Mouse (Mus musculus): Measurements from ENCODE around the gene Tnr. TPM values are rescaled to one million over a fixed set of nuclear protein-coding genes. Genes with fewer than 3 reads are reported as not detected.

The Tnr gene
- polyA plus RNA-seq, 1 experiment from 2014 or later: not detected

DNA sequence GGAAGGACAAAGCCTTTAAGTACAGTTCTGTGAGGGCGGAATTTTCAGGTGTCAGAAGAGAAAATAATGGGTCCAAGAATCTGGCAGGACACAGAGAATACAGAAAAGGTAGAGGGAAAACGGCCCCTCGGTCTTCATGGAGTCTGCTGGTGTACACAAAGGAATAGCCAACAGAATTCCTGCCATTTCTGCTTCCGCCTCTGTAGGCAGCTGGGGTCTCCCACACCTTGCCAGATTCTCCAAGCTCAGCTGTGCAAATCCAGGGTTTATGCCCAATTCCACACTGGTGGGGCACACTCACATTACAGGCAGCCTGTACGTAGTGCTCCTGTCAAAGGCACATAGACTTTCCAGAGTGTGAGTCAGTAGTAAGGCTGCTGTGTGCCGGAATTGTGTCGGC is 43.6 kb downstream of the Tnr start:
- Histone ChIP-seq H3K9ac (no peak overlapping the region), H3K4me3 (no peak overlapping the region), H3K27ac (replicated peaks) (no peak overlapping the region), H3K4me1 (peaks cover 4% of the 10 kb centered on the region; the same call in 1 of the 2 replicates), H3K9me3 (no peaks in the 10 kb centered on the region), H3K4me2 (no peak overlapping the region), H3K27me3 (replicated peaks) (no peaks in the 10 kb centered on the region), H3K36me3 (no peaks in the 10 kb centered on the region)
- 76% methylated on average over 7 of the region's 7 CpGs for WGBS
- no peak for ATAC-seq (ENCODE audit: extremely low read depth, insufficient number of reproducible peaks, low FRiP score, low TSS enrichment)

GRCm38 (mm10) chr1:159570270-159570669 is 46.7 kb downstream of the Tnr start:
- Histone ChIP-seq H3K36me3 (no peaks in the 10 kb centered on the region), H3K9ac (no peak overlapping the region), H3K4me3 (no peak overlapping the region), H3K4me2 (no peak overlapping the region), H3K27ac (replicated peaks) (0 out of 2 replicates have a peak overlapping the region, but pooled peaks have one; percentile 17), H3K4me1 (peaks cover 4% of the 10 kb centered on the region; the same call in 1 of the 2 replicates), H3K27me3 (replicated peaks) (no peaks in the 10 kb centered on the region), H3K9me3 (no peaks in the 10 kb centered on the region)
- ATAC-seq (ENCODE audit: extremely low read depth, insufficient number of reproducible peaks, low FRiP score, low TSS enrichment): no peak
- 21% methylated on average over 8 of the region's 8 CpGs for WGBS

DNA sequence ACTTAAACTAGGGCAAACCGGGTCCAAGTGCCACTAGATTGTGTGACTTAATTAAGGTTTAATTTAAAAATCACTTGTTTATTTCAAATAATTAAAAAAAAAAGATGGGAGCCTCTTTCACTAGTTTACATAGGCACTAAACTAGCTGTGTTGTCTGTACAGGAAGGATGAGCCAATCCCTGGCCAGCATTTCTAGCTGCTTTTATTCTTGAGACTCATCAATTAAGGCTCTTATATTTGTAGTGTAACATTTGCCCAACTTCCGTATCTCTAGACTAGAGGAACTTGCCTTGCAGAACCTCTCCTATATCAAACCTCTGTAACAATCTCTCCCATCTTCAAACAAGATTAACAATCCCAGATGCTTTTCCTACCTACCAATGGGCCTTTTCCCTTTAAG is 47.3 kb downstream of the Tnr start:
- Histone ChIP-seq H3K36me3 (no peaks in the 10 kb centered on the region), H3K9me3 (no peaks in the 10 kb centered on the region), H3K27ac (replicated peaks) (no peak overlapping the region), H3K9ac (no peak overlapping the region), H3K4me3 (no peak overlapping the region), H3K4me1 (peaks cover 4% of the 10 kb centered on the region; the same call in 1 of the 2 replicates), H3K4me2 (no peak overlapping the region), H3K27me3 (replicated peaks) (no peaks in the 10 kb centered on the region)
- 54% methylated on average over 2 of the region's 2 CpGs for WGBS
- ATAC-seq (ENCODE audit: extremely low read depth, insufficient number of reproducible peaks, low FRiP score, low TSS enrichment): no peak

- H3K9me3 ChIP-seq: no peaks in the 10 kb centered on the region
- WGBS: 73% methylated on average over 3 of the region's 3 CpGs
Observed at GRCm38 (mm10) chr1:159571951-159572350, 48.4 kb downstream of the Tnr start.

DNA sequence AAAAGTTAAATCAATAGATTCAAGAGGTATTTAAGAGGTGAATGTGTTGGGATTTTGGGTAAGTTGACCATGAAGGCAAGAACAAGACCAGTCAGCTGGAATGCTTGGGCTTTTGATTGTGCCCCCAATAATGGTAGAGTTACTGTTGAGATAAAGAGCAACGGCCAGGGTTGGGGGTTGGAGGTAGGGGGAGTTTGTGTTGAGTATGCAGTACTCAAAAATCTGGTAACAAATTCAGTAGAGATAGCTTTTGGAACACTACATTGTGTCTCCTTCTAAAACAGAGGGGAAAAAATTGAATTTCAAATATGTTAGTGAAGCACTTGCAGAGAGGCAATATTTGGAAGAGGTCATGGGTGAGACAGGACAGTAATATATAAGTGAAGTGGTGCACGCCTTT is 49.5 kb downstream of the Tnr start:
- Histone ChIP-seq H3K9ac (no peak overlapping the region), H3K4me1 (peaks cover 4% of the 10 kb centered on the region; the same call in 1 of the 2 replicates), H3K4me3 (no peak overlapping the region), H3K9me3 (no peaks in the 10 kb centered on the region), H3K36me3 (no peaks in the 10 kb centered on the region), H3K4me2 (no peak overlapping the region), H3K27ac (replicated peaks) (no peak overlapping the region), H3K27me3 (replicated peaks) (peaks cover 3% of the 10 kb centered on the region; the same call in 1 of the 2 replicates)
- WGBS: 66% methylated on average over 2 of the region's 2 CpGs
- ATAC-seq (ENCODE audit: extremely low read depth, insufficient number of reproducible peaks, low FRiP score, low TSS enrichment): no peak

More at GRCm38 (mm10) chr1:159571951-159572350, 48.4 kb downstream of the Tnr start:
- Histone ChIP-seq H3K4me1 (peaks cover 4% of the 10 kb centered on the region; the same call in 1 of the 2 replicates), H3K36me3 (no peaks in the 10 kb centered on the region), H3K27me3 (replicated peaks) (no peaks in the 10 kb centered on the region), H3K4me3 (no peak overlapping the region), H3K27ac (replicated peaks) (no peak overlapping the region), H3K4me2 (no peak overlapping the region), H3K9ac (no peak overlapping the region)
- ATAC-seq (ENCODE audit: extremely low read depth, insufficient number of reproducible peaks, low FRiP score, low TSS enrichment): no peak

DNA sequence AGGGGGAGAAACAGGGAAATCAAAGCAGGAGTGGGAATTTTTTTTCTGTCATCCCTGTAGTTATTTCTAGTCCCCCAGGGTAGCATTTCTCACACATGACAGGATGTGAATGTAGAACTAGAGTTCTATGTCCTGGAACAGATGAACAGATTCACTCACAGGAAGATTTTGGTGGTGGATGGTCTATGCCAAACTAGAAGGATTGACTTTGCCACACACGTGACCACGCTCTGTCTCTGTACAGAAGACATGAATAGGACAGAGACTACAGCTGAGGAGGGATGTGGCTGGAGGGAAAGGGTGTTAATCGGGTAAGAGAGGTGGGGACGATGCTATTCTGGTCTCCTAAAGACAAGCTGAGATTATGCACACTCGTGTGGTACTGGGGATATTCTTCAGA is 51.1 kb downstream of the Tnr start:
- Histone ChIP-seq H3K36me3 (no peaks in the 10 kb centered on the region), H3K27ac (replicated peaks) (no peak overlapping the region), H3K9me3 (no peaks in the 10 kb centered on the region), H3K9ac (no peak overlapping the region), H3K4me2 (no peak overlapping the region), H3K4me3 (no peak overlapping the region), H3K27me3 (replicated peaks) (peaks cover 9% of the 10 kb centered on the region; the same call in 1 of the 2 replicates), H3K4me1 (peaks cover 4% of the 10 kb centered on the region; the same call in 1 of the 2 replicates)
- ATAC-seq (ENCODE audit: extremely low read depth, insufficient number of reproducible peaks, low FRiP score, low TSS enrichment): no peak
- 64% methylated on average over 5 of the region's 5 CpGs for WGBS

DNA sequence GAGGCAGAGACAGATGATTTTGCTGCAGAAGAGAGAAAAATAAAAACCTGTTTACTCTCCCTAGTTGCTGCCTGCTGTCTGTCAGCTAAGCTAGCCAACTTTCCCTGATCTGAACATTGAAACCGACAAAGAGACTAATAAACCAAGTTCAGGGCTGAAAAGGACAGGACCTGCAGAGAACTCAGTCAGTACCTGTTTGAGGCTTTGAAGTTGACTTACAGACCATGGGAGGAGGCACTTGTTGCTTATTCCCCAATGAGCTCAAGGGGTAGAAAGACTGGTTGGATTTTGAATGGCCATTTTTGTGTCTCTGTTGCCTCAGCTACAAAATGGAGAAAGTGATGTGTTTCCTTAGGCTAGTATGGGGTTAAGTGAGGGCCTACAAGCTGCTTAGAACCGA is 52.7 kb downstream of the Tnr start:
- Histone ChIP-seq H3K9ac (no peak overlapping the region), H3K27ac (replicated peaks) (no peak overlapping the region), H3K36me3 (no peaks in the 10 kb centered on the region), H3K4me3 (no peak overlapping the region), H3K27me3 (replicated peaks) (peaks cover 9% of the 10 kb centered on the region; the same call in 1 of the 2 replicates), H3K4me2 (no peak overlapping the region), H3K9me3 (no peaks in the 10 kb centered on the region), H3K4me1 (no peaks in the 10 kb centered on the region)
- no peak for ATAC-seq (ENCODE audit: extremely low read depth, insufficient number of reproducible peaks, low FRiP score, low TSS enrichment)
- WGBS: 70% methylated on average over 2 of the region's 2 CpGs

DNA sequence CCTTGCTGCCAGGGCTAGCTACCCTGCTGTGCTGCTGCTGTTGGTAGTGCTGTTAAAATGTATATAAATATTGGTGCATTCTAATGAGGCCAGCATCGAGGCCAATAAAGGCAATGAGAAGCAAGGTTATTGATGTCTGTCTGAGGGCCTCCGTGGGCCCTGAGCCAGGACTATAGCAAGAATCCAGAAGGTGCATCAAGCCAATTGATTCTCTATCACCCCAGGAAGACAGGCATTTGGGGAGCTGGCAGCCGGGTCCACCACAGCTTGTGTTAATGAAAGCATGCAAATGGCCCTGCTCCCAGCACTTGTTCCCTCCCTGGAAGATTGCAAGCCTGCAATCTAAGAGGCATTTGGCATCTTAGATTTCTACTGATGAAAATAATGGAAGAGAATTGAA is 54.8 kb downstream of the Tnr start:
- Histone ChIP-seq H3K36me3 (no peaks in the 10 kb centered on the region), H3K9ac (no peak overlapping the region), H3K4me2 (no peak overlapping the region), H3K4me1 (peaks cover 6% of the 10 kb centered on the region), H3K27ac (replicated peaks) (no peak overlapping the region), H3K4me3 (no peak overlapping the region), H3K9me3 (no peaks in the 10 kb centered on the region), H3K27me3 (replicated peaks) (peaks cover 9% of the 10 kb centered on the region; the same call in 1 of the 2 replicates)
- 33% methylated on average over 3 of the region's 3 CpGs for WGBS
- ATAC-seq (ENCODE audit: extremely low read depth, insufficient number of reproducible peaks, low FRiP score, low TSS enrichment): no peak

GRCm38 (mm10) chr1:159580335-159580921 is 56.9 kb downstream of the Tnr start:
- Histone ChIP-seq H3K4me1 (peaks cover 6% of the 10 kb centered on the region), H3K4me3 (no peak overlapping the region), H3K27me3 (replicated peaks) (peaks cover 15% of the 10 kb centered on the region; the same call in 1 of the 2 replicates), H3K36me3 (no peaks in the 10 kb centered on the region), H3K9me3 (no peaks in the 10 kb centered on the region), H3K9ac (no peak overlapping the region), H3K27ac (replicated peaks) (no peak overlapping the region), H3K4me2 (no peak overlapping the region)
- WGBS: 60% methylated on average over 8 of the region's 8 CpGs
- no peak for ATAC-seq (ENCODE audit: extremely low read depth, insufficient number of reproducible peaks, low FRiP score, low TSS enrichment)

GRCm38 (mm10) chr1:159583877-159584276 is 60.3 kb downstream of the Tnr start:
- Histone ChIP-seq H3K27ac (replicated peaks) (no peak overlapping the region), H3K4me1 (peaks cover 6% of the 10 kb centered on the region), H3K4me3 (no peak overlapping the region), H3K9me3 (no peaks in the 10 kb centered on the region), H3K9ac (no peak overlapping the region), H3K27me3 (replicated peaks) (peaks cover 15% of the 10 kb centered on the region; the same call in 1 of the 2 replicates), H3K36me3 (no peaks in the 10 kb centered on the region), H3K4me2 (no peak overlapping the region)
- WGBS: 62% methylated on average over 4 of the region's 4 CpGs
- no peak for ATAC-seq (ENCODE audit: extremely low read depth, insufficient number of reproducible peaks, low FRiP score, low TSS enrichment)

GRCm38 (mm10) chr1:159588741-159589140 is 65.2 kb downstream of the Tnr start:
- no peaks in the 10 kb centered on the region for H3K9me3 ChIP-seq
- no peak for ATAC-seq (ENCODE audit: extremely low read depth, insufficient number of reproducible peaks, low FRiP score, low TSS enrichment)
- H3K27me3 ChIP-seq (replicated peaks): peaks cover 15% of the 10 kb centered on the region; the same call in 1 of the 2 replicates
- 54% methylated on average over 2 of the region's 2 CpGs for WGBS
- H3K27ac ChIP-seq (replicated peaks): no peak overlapping the region
- H3K4me1 ChIP-seq: peaks cover 11% of the 10 kb centered on the region
- no peaks in the 10 kb centered on the region for H3K36me3 ChIP-seq
- H3K4me3 ChIP-seq: no peak overlapping the region
- no peak overlapping the region for H3K9ac ChIP-seq
- no peak overlapping the region for H3K4me2 ChIP-seq

All from heart, embryonic 13.5 days (tissue).